Mouse (Mus musculus): ENCODE measurements at regions not wholly inside any gene's neighbourhood (a gene's known extent, or its start where the extent isn't known, plus 50 kb on each side); places are given as distances from the start of the nearest gene placed in this dataset.
A peak's percentile ranks its signal among the peaks of the same experiment; 100 is the strongest.

- H3K4me2 ChIP-seq (ENCODE audit: low read length): no peak overlapping the region
- H3K4me1 ChIP-seq (replicated peaks; ENCODE audit: insufficient read depth, low read length): 0 out of 2 replicates have a peak, but pooled peaks cover 2% of the 10 kb centered on the region
- no peak overlapping the region for H3K27ac ChIP-seq
- ATAC-seq (replicated peaks; ENCODE audit: low FRiP score, low read depth): no peak
- no peak for TF ChIP-seq CTCF (IDR thresholded peaks at IDR 0.05; ENCODE audit: low read depth)
- H3K36me3 ChIP-seq (ENCODE audit: insufficient read depth, low read length): no peaks in the 10 kb centered on the region
- no peak overlapping the region for H3K9ac ChIP-seq (ENCODE audit: low read depth, low read length)
- WGBS: 83% methylated on average over 7 of the region's 7 CpGs
- no peak overlapping the region for H3K4me3 ChIP-seq (replicated peaks; ENCODE audit: low read depth, low read length)
- no peaks in the 10 kb centered on the region for H3K27me3 ChIP-seq (ENCODE audit: insufficient read depth, low read length)
- no peaks in the 10 kb centered on the region for H3K9me3 ChIP-seq (replicated peaks; ENCODE audit: low read length)
- DNase-seq (ENCODE audit: low spot score): no peak
Observed at GRCm38 (mm10) chr14:105624387-105624786, 272.2 kb downstream of the Spry2 start.

GRCm38 (mm10) chr14:105622166-105622565, 274.5 kb downstream of the Spry2 start:
- Histone ChIP-seq H3K4me1 (replicated peaks; ENCODE audit: insufficient read depth, low read length) (0 out of 2 replicates have a peak, but pooled peaks cover 3% of the 10 kb centered on the region), H3K4me3 (replicated peaks; ENCODE audit: low read depth, low read length) (no peak overlapping the region), H3K27me3 (ENCODE audit: insufficient read depth, low read length) (no peaks in the 10 kb centered on the region), H3K9ac (ENCODE audit: low read depth, low read length) (no peak overlapping the region), H3K36me3 (ENCODE audit: insufficient read depth, low read length) (no peaks in the 10 kb centered on the region), H3K27ac (no peak overlapping the region), H3K4me2 (ENCODE audit: low read length) (no peak overlapping the region), H3K9me3 (replicated peaks; ENCODE audit: low read length) (no peaks in the 10 kb centered on the region)
- DNase-seq (ENCODE audit: low spot score) (no peak), ATAC-seq (replicated peaks; ENCODE audit: low FRiP score, low read depth) (no peak)
- no peak for TF ChIP-seq CTCF (IDR thresholded peaks at IDR 0.05; ENCODE audit: low read depth)
- 93% methylated on average over 5 of the region's 5 CpGs for WGBS

- no peak overlapping the region for H3K27ac ChIP-seq
- no peak overlapping the region for H3K4me3 ChIP-seq (replicated peaks; ENCODE audit: low read depth, low read length)
- H3K4me2 ChIP-seq (ENCODE audit: low read length): no peak overlapping the region
- no peak for TF ChIP-seq CTCF (IDR thresholded peaks at IDR 0.05; ENCODE audit: low read depth)
- no peak for ATAC-seq (replicated peaks; ENCODE audit: low FRiP score, low read depth)
- H3K4me1 ChIP-seq (replicated peaks; ENCODE audit: insufficient read depth, low read length): 0 out of 2 replicates have a peak, but pooled peaks cover 3% of the 10 kb centered on the region
- no peaks in the 10 kb centered on the region for H3K9me3 ChIP-seq (replicated peaks; ENCODE audit: low read length)
- no peak overlapping the region for H3K9ac ChIP-seq (ENCODE audit: low read depth, low read length)
- H3K27me3 ChIP-seq (ENCODE audit: insufficient read depth, low read length): no peaks in the 10 kb centered on the region
- WGBS: 90% methylated on average over 6 of the region's 6 CpGs
- no peaks in the 10 kb centered on the region for H3K36me3 ChIP-seq (ENCODE audit: insufficient read depth, low read length)
- no peak for DNase-seq (ENCODE audit: low spot score)
Observed at GRCm38 (mm10) chr14:105621124-105621523, 275.5 kb downstream of the Spry2 start.

- H3K4me3 ChIP-seq (replicated peaks; ENCODE audit: low read depth, low read length): no peak overlapping the region
- WGBS: 45% methylated on average over 8 of the region's 8 CpGs
Observed at GRCm38 (mm10) chr14:105619449-105619848, 277.2 kb downstream of the Spry2 start.

GRCm38 (mm10) chr14:105615766-105616165, 280.9 kb downstream of the Spry2 start:
- Histone ChIP-seq H3K27ac (no peak overlapping the region), H3K36me3 (ENCODE audit: insufficient read depth, low read length) (no peaks in the 10 kb centered on the region), H3K4me3 (replicated peaks; ENCODE audit: low read depth, low read length) (no peak overlapping the region), H3K9me3 (replicated peaks; ENCODE audit: low read length) (no peaks in the 10 kb centered on the region), H3K9ac (ENCODE audit: low read depth, low read length) (no peak overlapping the region), H3K4me2 (ENCODE audit: low read length) (no peak overlapping the region), H3K4me1 (replicated peaks; ENCODE audit: insufficient read depth, low read length) (0 out of 2 replicates have a peak, but pooled peaks cover 3% of the 10 kb centered on the region), H3K27me3 (ENCODE audit: insufficient read depth, low read length) (no peaks in the 10 kb centered on the region)
- no peak for DNase-seq (ENCODE audit: low spot score)
- no peak for ATAC-seq (replicated peaks; ENCODE audit: low FRiP score, low read depth)
- 79% methylated on average over 3 of the region's 3 CpGs for WGBS
- no peak for TF ChIP-seq CTCF (IDR thresholded peaks at IDR 0.05; ENCODE audit: low read depth)

More at GRCm38 (mm10) chr14:105619449-105619848, 277.2 kb downstream of the Spry2 start:
- Histone ChIP-seq H3K9me3 (replicated peaks; ENCODE audit: low read length) (no peaks in the 10 kb centered on the region), H3K4me1 (replicated peaks; ENCODE audit: insufficient read depth, low read length) (0 out of 2 replicates have a peak, but pooled peaks cover 3% of the 10 kb centered on the region), H3K27me3 (ENCODE audit: insufficient read depth, low read length) (no peaks in the 10 kb centered on the region), H3K36me3 (ENCODE audit: insufficient read depth, low read length) (no peaks in the 10 kb centered on the region), H3K4me2 (ENCODE audit: low read length) (no peak overlapping the region), H3K27ac (no peak overlapping the region), H3K9ac (ENCODE audit: low read depth, low read length) (no peak overlapping the region)
- TF ChIP-seq CTCF (IDR thresholded peaks at IDR 0.05; ENCODE audit: low read depth): no peak
- ATAC-seq (replicated peaks; ENCODE audit: low FRiP score, low read depth): no peak
- peak; percentile 7 for DNase-seq (ENCODE audit: low spot score)

- H3K9me3 ChIP-seq (replicated peaks; ENCODE audit: low read length): no peaks in the 10 kb centered on the region
- 90% methylated on average over 3 of the region's 3 CpGs for WGBS
- H3K9ac ChIP-seq (ENCODE audit: low read depth, low read length): no peak overlapping the region
- ATAC-seq (replicated peaks; ENCODE audit: low FRiP score, low read depth): no peak
- H3K36me3 ChIP-seq (ENCODE audit: insufficient read depth, low read length): no peaks in the 10 kb centered on the region
- no peak overlapping the region for H3K27ac ChIP-seq
- H3K4me3 ChIP-seq (replicated peaks; ENCODE audit: low read depth, low read length): no peak overlapping the region
- no peak overlapping the region for H3K4me2 ChIP-seq (ENCODE audit: low read length)
- no peaks in the 10 kb centered on the region for H3K4me1 ChIP-seq (replicated peaks; ENCODE audit: insufficient read depth, low read length)
- H3K27me3 ChIP-seq (ENCODE audit: insufficient read depth, low read length): no peaks in the 10 kb centered on the region
- no peak for TF ChIP-seq CTCF (IDR thresholded peaks at IDR 0.05; ENCODE audit: low read depth)
- DNase-seq (ENCODE audit: low spot score): no peak
Observed at GRCm38 (mm10) chr14:105612794-105613193, 283.8 kb downstream of the Spry2 start.

- DNase-seq (ENCODE audit: low spot score): no peak
- Histone ChIP-seq H3K27ac (no peak overlapping the region), H3K36me3 (ENCODE audit: insufficient read depth, low read length) (no peaks in the 10 kb centered on the region), H3K9ac (ENCODE audit: low read depth, low read length) (no peak overlapping the region), H3K4me2 (ENCODE audit: low read length) (no peak overlapping the region), H3K9me3 (replicated peaks; ENCODE audit: low read length) (no peaks in the 10 kb centered on the region), H3K4me3 (replicated peaks; ENCODE audit: low read depth, low read length) (no peak overlapping the region), H3K4me1 (replicated peaks; ENCODE audit: insufficient read depth, low read length) (no peaks in the 10 kb centered on the region), H3K27me3 (ENCODE audit: insufficient read depth, low read length) (no peaks in the 10 kb centered on the region)
- TF ChIP-seq CTCF (IDR thresholded peaks at IDR 0.05; ENCODE audit: low read depth): no peak
- WGBS: 87% methylated on average over 4 of the region's 4 CpGs
- no peak for ATAC-seq (replicated peaks; ENCODE audit: low FRiP score, low read depth)
Observed at GRCm38 (mm10) chr14:105608804-105609203, 287.8 kb downstream of the Spry2 start.
